Mouse (Mus musculus) cerebellum, postnatal 10 days (tissue): ENCODE measurements around the gene Tert.

Experiments used
- DNase-seq, 2 experiments: peaks; one replicate each; pipeline ENCODE4 v3.0.0; 2021; ENCODE audit warnings: mixed read lengths in 2 of 2

Tert gene

DNA sequence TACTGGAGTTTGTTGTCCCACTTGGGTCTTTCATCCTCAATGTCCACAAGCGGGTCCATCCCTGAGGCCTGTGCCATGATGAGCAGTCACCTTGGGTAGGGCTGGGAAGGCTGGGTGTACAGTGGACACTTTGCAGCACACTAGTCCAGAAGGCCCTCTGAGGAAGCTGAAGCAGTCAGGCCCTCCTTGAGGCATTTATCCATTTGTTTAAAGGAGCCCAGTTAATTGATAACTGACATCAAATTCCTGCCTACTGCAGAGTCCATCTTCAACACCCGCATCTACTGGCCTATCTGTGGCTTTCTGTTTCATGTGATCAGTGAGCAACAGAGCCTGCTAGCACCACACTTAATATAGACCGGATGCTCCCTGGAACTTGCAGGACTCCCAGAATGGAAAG lies 51.1 kb downstream of the Tert start, which contains the start of gene Slc6a18:
TSS of gene Slc6a18 (minus strand) at position 171 of the 400 bp plus-strand sequence.
- DNase-seq, result no peak

DNA sequence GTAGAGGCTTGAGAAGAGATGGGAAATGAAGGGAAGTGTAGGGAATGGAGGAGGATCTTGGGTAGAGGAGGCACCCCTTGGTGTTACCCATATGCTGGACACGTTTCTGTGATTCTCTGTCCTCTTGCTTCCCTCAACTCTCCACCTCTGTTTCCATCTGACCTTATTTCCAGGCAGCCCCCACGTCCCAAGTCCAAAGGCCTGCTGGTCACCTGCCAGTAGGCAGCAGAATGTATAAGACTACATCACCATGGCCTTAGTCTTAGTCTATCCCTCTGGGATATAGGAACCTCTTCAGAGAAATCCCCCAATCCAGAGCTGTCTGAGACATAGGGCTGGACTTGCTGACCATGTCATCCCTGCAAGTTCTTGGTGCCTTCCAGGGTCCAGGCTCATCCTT lies 52.6 kb downstream of the Tert start:
- no peak for DNase-seq

- no peak for DNase-seq
Observed at GRCm38 (mm10) chr13:73680394-73680793, 53.7 kb downstream of the Tert start.

DNA sequence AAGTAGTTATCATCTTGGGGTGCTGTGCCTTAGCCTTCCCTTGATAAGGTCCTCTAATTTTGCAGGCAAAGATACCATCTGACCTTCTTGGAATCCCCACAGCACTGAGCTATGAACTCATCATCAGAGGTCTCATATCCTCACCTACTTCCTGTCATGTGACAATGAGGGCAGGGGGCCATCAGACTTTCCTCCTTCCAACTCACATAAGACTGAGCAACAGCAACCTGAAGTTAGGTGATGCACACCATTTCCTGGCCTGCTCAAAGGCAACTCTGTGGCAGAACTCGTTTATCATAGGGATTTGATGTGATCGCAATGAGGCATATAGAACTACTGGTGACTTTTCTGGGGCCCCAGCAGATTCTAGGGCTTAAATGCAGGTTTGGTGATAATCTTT lies 55.5 kb downstream of the Tert start:
- no peak for DNase-seq

GRCm38 (mm10) chr13:73683682-73684081 lies 57.0 kb downstream of the Tert start:
- DNase-seq, result peak; percentile 55 to 60

DNA sequence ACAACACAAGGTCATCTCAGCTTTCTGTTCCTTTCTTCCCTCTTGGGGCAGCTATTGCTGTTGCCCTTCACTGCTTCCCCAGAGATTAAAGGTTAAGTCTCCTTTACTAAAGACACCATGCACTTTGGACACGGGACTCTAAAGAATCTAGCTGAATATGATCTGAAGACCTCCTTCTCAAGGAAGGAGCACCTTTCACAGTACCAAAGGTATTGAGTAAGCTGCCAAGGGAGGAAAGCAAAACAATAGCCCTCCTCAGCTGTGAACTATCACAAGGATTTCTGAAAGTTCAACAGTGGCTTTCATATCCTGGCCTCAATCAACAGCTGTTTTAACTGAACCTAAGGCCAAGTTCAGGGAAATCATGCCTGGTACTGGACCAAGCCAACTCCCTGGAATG lies 57.7 kb downstream of the Tert start:
- no peak for DNase-seq

- DNase-seq, result no peak
Observed at GRCm38 (mm10) chr13:73685502-73685901, 58.8 kb downstream of the Tert start.

DNA sequence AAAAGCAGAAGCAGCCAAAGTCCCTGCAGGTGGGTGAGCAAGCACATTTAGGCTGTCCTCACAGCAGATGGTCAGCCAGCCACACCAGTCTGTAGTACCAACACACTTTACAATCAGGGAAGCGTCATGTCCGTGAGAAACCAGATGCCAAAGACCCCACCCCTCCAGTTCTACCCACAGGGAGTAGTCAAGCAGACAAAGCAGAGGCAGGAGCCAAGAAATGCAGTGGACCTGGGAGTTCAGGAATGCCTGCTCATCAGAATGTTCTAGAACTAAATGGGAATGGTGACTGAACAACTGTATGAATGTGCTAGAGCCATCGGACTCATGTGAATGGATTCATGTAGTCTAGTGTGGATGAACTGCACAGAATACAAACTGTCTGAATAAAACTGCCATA lies 60.9 kb downstream of the Tert start:
- no peak for DNase-seq

- DNase-seq, result no peak
Observed at GRCm38 (mm10) chr13:73688934-73689333, 62.2 kb downstream of the Tert start.

DNA sequence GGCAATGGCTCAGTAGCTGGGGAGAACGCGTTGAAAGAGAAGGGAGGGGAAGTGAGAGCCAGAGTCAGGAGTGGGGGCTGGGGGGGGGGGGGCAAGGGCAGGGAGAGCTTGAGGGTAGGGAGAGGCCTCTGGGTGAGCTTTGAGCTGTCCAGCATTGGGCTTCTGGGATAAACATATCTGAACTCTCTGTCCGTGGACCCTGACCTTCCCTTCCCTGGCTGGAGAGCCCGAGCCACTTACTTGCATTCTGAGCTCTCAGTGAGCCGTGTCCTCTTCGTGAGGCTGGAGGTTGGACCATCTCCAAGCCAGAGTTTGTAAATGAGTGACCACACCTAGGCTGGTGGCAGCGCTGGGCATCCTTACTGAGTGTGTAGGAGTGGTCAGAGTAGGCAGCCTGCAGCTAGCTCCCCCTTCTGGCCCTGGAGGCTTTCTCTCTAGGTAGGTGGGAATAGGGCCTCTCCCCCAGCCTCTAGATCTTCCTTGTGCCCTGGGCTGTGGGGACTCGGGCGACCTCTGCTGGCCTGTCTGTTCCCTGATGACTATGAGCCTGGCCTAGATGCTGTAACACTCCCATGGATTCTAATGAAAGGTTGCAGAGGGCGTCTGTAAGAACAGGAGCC lies 65.6 kb downstream of the Tert start:
- peak; percentile 85 for DNase-seq

DNA sequence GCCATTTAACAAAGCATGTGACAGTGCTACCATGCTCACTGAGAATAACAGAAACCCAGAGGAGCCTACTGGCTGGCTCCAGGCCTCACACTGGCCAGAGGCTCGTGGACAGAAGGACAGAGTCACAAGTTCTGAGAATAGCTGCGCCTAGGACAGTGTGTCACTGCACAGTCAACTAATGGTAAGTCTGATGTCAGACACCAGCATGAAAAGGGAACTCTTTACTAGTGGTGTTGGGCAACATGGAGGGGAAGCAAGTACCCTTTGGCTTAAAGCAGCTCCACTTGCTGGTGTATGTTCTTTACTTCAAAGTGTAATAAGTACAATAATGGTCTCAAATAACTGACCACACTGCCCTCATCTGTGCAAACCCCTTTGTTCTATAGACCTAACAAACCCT lies 66.6 kb downstream of the Tert start:
- DNase-seq, result no peak

DNA sequence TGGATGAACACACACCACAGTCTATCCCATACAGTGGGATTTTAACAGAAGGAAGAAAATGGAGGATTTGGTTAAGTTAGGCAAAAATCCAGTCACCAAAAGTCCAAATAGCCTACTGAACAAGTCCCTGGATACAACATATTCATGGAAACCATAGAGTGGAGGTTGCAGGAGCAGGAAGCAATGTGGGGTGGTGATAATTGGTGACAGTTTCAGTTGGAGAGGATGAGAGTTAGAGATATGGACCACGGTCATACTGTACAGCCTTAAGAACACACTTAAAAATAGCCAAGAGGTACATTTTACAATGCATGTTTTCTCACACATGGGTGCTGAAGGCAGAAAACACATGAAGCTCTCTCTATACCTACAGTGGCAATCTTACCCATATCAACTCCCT lies 68.3 kb downstream of the Tert start:
- no peak for DNase-seq

DNA sequence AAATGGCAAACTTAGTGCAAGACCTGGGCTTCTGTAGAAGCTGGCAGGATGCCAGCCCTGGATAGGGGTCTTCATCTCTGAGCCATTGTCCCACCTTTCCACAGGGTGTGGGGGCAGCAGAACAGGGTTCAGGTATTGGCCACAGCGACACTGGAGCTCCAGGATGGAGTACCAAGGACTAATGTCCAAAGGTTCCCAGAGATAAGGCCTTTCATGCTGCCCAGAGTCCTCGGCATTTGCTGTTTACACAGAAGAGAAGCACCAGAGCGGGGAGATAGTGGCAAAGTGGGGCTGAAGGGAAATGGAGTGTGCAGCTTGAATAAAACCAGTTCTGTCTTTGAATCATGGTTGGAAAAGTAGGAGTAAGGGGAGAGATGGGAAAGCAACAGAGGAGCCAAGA lies 69.8 kb downstream of the Tert start:
- DNase-seq, result no peak
